Mouse (Mus musculus) C2C12 (cell line): ENCODE measurements around the gene Litaf.
"Not testable (repeated sequence)": the region's sequence is repeated elsewhere in the genome, so short reads cannot be mapped to it uniquely, and the experiment has no call there.

Experiments used
- CEBPB ChIP-seq: IDR thresholded peaks from one replicate; pipeline ENCODE4 v1.6.1; 2011; ENCODE audit warnings: low read depth, mild to moderate bottlenecking, control low read depth, moderate library complexity
- CTCF ChIP-seq: IDR thresholded peaks from one replicate; pipeline ENCODE4 v1.5.1; 2011; ENCODE audit not compliant: control insufficient read depth, insufficient read depth, insufficient read length
- FOSL1 ChIP-seq: IDR thresholded peaks from one replicate; pipeline ENCODE4 v1.8.0; 2011; ENCODE audit warnings: mild to moderate bottlenecking, low read length; ENCODE audit not compliant: poor library complexity, insufficient read depth, severe bottlenecking
- MAX ChIP-seq: IDR thresholded peaks from one replicate; pipeline ENCODE4 v1.6.1; 2011; ENCODE audit warnings: mild to moderate bottlenecking, control low read depth
- MYOD1 ChIP-seq: IDR thresholded peaks from one replicate; pipeline ENCODE4 v1.6.1; 2011; ENCODE audit warnings: low read depth; ENCODE audit not compliant: control insufficient read depth, insufficient read length
- MYOG ChIP-seq: IDR thresholded peaks from one replicate; pipeline ENCODE4 v1.6.1; 2011; ENCODE audit not compliant: control insufficient read depth, insufficient read length; ENCODE audit errors: extremely low read depth
- USF1 ChIP-seq: IDR thresholded peaks from one replicate; pipeline ENCODE4 v1.6.1; 2011; ENCODE audit warnings: low read depth, mild to moderate bottlenecking, control low read depth, moderate library complexity

GRCm38 (mm10) chr16:10969944-10970343 lies 96.0 kb downstream of the Litaf start:
- not testable (repeated sequence) for TF ChIP-seq USF1, CTCF, MAX, MYOG, CEBPB, FOSL1, MYOD1
